Mouse (Mus musculus): Measurements from ENCODE around the gene Atp1b2.

DNA sequence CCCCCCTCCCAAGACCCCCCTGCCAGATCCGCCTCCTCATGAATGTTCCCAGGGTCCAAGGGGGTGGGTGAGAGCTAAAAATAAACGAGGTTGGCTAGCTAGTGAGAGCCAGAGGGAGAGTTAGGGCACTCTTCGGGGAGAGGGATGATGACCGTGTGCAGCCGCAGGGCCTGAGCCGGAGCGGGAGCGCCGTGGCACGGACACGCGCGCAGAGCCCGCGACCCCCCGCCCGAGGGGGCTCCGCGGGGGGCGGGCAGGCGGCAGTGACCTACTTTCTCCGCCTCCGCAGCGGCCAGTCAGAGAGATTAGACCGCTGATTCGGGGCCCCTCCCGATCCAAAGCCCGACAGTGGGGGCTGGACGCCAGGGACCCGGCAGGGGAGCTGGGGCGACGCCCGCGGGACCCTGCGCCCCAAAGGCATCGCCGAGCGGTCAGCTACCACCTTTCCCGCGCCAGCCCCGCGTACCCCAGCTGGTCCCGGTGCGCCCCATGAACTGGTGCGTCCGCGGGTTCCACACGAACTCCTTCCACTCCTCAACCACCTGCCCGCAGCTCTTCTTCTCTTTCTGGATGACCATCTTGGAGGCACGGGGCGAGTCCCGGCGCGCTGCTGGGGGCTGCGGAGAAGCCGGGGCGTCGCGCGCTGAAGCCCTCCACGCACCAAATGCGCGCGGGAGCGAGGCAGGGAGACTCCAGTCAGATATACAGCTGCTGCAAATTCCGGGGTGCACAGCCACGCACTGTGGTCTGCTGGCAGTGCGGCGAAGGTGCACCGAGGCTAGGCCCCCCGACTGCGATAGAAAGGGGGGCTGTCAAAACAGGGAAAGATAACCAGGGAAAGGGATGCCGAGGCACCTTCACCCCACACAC, 712 bp downstream of the Atp1b2 start:
- TF ChIP-seq CTCF (IDR thresholded peaks at IDR 0.05; ENCODE audit: control insufficient read depth, insufficient read depth, insufficient replicate concordance, low read depth, low read length), result no peak
- TF ChIP-seq POLR2A (IDR thresholded peaks at IDR 0.05; ENCODE audit: control insufficient read depth, low read depth, low read length), result no peak

Data from testis, adult 2 months (tissue).